Mouse (Mus musculus) neural tube, embryonic 13.5 days (tissue): ENCODE measurements at regions not wholly inside any gene's neighbourhood (a gene's known extent, or its start where the extent isn't known, plus 50 kb on each side); places are given as distances from the start of the nearest gene placed in this dataset.

Experiments
- ATAC-seq: fragments of 200-750 bp; cut with Nextera tagmentation; 2 replicates; pipeline ENCODE4 v1.8.0; 2017; ENCODE audit warnings: low read depth, mild to moderate bottlenecking, moderate TSS enrichment, moderate library complexity
- H3K27ac ChIP-seq: fragments of 300-500 bp; sonication (generic); replicated peaks from 2 replicates; pipeline ENCODE4 v1.5.1; 2015; ENCODE audit warnings: moderate library complexity, mild to moderate bottlenecking, inconsistent platforms
- H3K27me3 ChIP-seq: fragments of 300-500 bp; sonication (generic); 2 replicates; pipeline ENCODE4 v1.6.1; 2015; ENCODE audit warnings: mild to moderate bottlenecking, inconsistent platforms
- H3K36me3 ChIP-seq: fragments of 300-500 bp; sonication (generic); 2 replicates; pipeline ENCODE4 v1.6.1; 2015; ENCODE audit warnings: mild to moderate bottlenecking, inconsistent platforms
- H3K4me1 ChIP-seq: fragments of 300-500 bp; sonication (generic); replicated peaks from 2 replicates; pipeline ENCODE4 v1.6.1; 2015; ENCODE audit warnings: inconsistent platforms
- H3K4me2 ChIP-seq: fragments of 300-500 bp; sonication (generic); 2 replicates; pipeline ENCODE4 v1.6.1; 2015; ENCODE audit warnings: inconsistent platforms, mild to moderate bottlenecking, moderate library complexity
- H3K4me3 ChIP-seq: fragments of 300-500 bp; sonication (generic); 2 replicates; pipeline ENCODE4 v1.5.1; 2015; ENCODE audit warnings: mild to moderate bottlenecking, inconsistent platforms
- H3K9ac ChIP-seq: fragments of 300-500 bp; sonication (generic); 2 replicates; pipeline ENCODE4 v1.6.1; 2015; ENCODE audit warnings: moderate library complexity, mild to moderate bottlenecking, inconsistent platforms
- H3K9me3 ChIP-seq: fragments of 300-500 bp; sonication (generic); 2 replicates; pipeline ENCODE4 v1.6.1; 2016; ENCODE audit warnings: inconsistent platforms
- WGBS: fragments of 180-500 bp; shearing (Covaris S2); methylation state at CpG from one replicate; pipeline ENCODE4 v1.1.7; 2015; 5-methylcytosine and 5-hydroxymethylcytosine counted together

GRCm38 (mm10) chr4:31612147-31612824 lies 351.6 kb upstream of the Map3k7 start:
- Histone ChIP-seq H3K27me3 (no peaks in the 10 kb centered on the region), H3K9me3 (no peaks in the 10 kb centered on the region), H3K4me1 (peaks cover 19% of the 10 kb centered on the region), H3K4me3 (no peak overlapping the region), H3K4me2 (no peak overlapping the region; the same call in 1 of the 2 replicates), H3K27ac (peak overlapping the region; percentile 68), H3K9ac (no peak overlapping the region), H3K36me3 (no peaks in the 10 kb centered on the region)
- ATAC-seq = peak; percentile 71
- WGBS = 23% methylated on average over 8 of the region's 8 CpGs

GRCm38 (mm10) chr4:31612825-31613514 lies 350.9 kb upstream of the Map3k7 start:
- Histone ChIP-seq H3K36me3 (no peaks in the 10 kb centered on the region), H3K9me3 (no peaks in the 10 kb centered on the region), H3K27me3 (no peaks in the 10 kb centered on the region), H3K4me1 (peaks cover 23% of the 10 kb centered on the region), H3K4me3 (no peak overlapping the region), H3K27ac (peak overlapping the region; percentile 68), H3K9ac (no peak overlapping the region), H3K4me2 (no peak overlapping the region; the same call in 1 of the 2 replicates)
- WGBS = 66% methylated on average over 9 of the region's 9 CpGs
- peak; percentile 61; the same call in 1 of the 2 replicates for ATAC-seq

DNA sequence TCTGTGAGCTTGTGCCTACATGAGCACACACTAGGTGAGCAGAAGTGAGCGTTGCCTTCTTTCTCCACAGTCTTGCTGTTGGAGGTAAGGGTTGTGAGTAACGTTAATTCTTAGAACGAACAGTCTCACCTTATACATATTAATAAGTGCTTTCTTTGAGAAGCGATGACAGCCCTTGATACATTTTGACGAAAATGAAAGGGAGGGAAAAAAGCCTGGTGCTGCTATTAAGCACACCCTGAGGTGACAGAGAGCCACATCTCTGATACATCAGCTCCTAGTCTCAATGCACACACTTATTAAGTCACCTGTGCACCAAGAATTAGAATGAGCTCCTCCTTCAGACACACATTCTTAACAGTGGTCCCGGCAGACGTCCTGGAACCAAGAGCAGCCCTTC lies 346.3 kb upstream of the Map3k7 start:
- WGBS = 67% methylated on average over 7 of the region's 7 CpGs
- Histone ChIP-seq H3K27me3 (no peaks in the 10 kb centered on the region), H3K4me2 (no peak overlapping the region), H3K9me3 (no peaks in the 10 kb centered on the region), H3K9ac (no peak overlapping the region), H3K4me3 (no peak overlapping the region), H3K27ac (no peak overlapping the region), H3K4me1 (peaks cover 24% of the 10 kb centered on the region), H3K36me3 (no peaks in the 10 kb centered on the region)
- no peak for ATAC-seq

DNA sequence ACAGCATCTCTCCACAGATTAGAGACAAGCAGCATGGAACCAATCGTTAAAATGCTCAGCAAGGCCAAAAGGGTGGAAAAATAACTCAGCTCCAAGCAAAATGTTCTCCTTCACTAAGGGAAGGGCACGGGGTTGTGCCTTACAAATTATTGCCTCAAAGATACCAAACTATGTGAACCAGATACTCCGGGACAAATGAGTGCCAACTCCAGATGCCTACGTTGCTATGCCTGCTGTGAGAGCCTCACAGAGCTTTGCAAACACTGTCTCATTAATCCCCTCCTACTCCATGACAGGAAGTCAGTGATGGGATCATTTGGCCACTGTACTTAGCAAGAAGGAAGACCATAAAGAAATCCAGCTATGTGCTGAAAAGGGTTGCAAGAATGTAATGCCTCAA lies 345.9 kb upstream of the Map3k7 start:
- Histone ChIP-seq H3K9me3 (no peaks in the 10 kb centered on the region), H3K27me3 (no peaks in the 10 kb centered on the region), H3K36me3 (no peaks in the 10 kb centered on the region), H3K4me2 (no peak overlapping the region), H3K4me3 (no peak overlapping the region), H3K4me1 (peaks cover 20% of the 10 kb centered on the region), H3K9ac (no peak overlapping the region), H3K27ac (no peak overlapping the region)
- WGBS = 64% methylated on average over 4 of the region's 4 CpGs
- 0 out of 2 replicates have a peak, but pooled peaks have one; percentile 32 for ATAC-seq

DNA sequence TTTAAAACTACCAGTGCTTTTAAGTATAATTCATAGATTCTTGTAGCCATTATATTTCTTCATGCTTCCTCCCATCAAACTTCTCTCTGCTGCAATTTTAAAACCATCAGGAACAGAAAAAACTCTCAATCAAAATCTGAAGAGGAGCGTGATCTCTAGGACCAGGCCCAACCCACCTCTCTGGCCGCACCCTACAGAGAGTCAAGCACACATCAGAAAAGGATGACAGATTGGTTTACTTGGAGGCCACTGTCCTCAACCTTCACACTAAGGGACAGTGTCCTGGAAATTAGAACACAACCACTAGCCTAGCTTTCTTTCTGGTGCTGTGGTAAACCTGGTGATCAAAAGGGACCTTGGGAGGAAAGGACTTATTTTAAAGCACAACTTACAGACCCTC lies 342.7 kb upstream of the Map3k7 start:
- H3K27ac ChIP-seq = no peak overlapping the region
- ATAC-seq = no peak
- no peaks in the 10 kb centered on the region for H3K27me3 ChIP-seq
- H3K36me3 ChIP-seq = no peaks in the 10 kb centered on the region
- peaks cover 12% of the 10 kb centered on the region; the same call in 1 of the 2 replicates for H3K4me1 ChIP-seq
- WGBS = 93% methylated on average over 2 of the region's 2 CpGs
- H3K9me3 ChIP-seq = no peaks in the 10 kb centered on the region
- H3K4me2 ChIP-seq = no peak overlapping the region
- H3K9ac ChIP-seq = no peak overlapping the region
- no peak overlapping the region for H3K4me3 ChIP-seq

GRCm38 (mm10) chr4:31627053-31627452 lies 336.8 kb upstream of the Map3k7 start:
- no peak for ATAC-seq
- H3K9ac ChIP-seq = no peak overlapping the region
- no peak overlapping the region for H3K27ac ChIP-seq
- 54% methylated on average over 3 of the region's 3 CpGs for WGBS
- no peak overlapping the region for H3K4me3 ChIP-seq
- no peak overlapping the region for H3K4me2 ChIP-seq
- no peaks in the 10 kb centered on the region for H3K9me3 ChIP-seq
- H3K4me1 ChIP-seq = no peaks in the 10 kb centered on the region
- no peaks in the 10 kb centered on the region for H3K36me3 ChIP-seq
- no peaks in the 10 kb centered on the region for H3K27me3 ChIP-seq

- Histone ChIP-seq H3K27me3 (no peaks in the 10 kb centered on the region), H3K9ac (no peak overlapping the region)
- 94% methylated on average over 10 of the region's 10 CpGs for WGBS
Measured at GRCm38 (mm10) chr4:31627777-31628176, 336.1 kb upstream of the Map3k7 start.

GRCm38 (mm10) chr4:31638564-31638963 lies 325.3 kb upstream of the Map3k7 start:
- Histone ChIP-seq H3K9ac (no peak overlapping the region), H3K9me3 (no peaks in the 10 kb centered on the region), H3K4me3 (no peak overlapping the region), H3K27me3 (no peaks in the 10 kb centered on the region), H3K4me1 (peaks cover 7% of the 10 kb centered on the region), H3K4me2 (no peak overlapping the region), H3K36me3 (no peaks in the 10 kb centered on the region), H3K27ac (no peak overlapping the region)
- WGBS = 95% methylated on average over 6 of the region's 6 CpGs
- no peak for ATAC-seq

More at GRCm38 (mm10) chr4:31627777-31628176, 336.1 kb upstream of the Map3k7 start:
- Histone ChIP-seq H3K9me3 (no peaks in the 10 kb centered on the region), H3K36me3 (no peaks in the 10 kb centered on the region), H3K4me1 (no peaks in the 10 kb centered on the region), H3K4me2 (no peak overlapping the region), H3K4me3 (no peak overlapping the region), H3K27ac (no peak overlapping the region)
- no peak for ATAC-seq

DNA sequence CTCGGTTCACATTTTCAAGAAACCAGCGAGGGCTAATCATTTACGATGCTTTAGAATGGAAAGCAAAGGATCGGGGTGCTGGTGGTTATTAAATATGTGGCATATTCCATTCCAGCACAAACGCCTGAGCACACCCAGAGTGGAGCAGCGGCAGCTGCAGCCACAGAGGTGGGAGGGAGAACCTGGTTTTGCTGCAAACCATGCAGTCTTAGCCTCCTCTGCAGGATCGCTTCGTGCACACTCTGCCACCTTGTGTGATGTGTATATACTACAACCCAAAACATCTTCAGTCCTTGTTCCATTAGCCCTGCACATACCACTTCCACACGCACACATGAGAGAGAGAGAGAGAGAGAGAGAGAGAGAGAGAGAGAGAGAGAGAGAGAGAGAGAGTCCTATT lies 321.7 kb upstream of the Map3k7 start:
- Histone ChIP-seq H3K27ac (peak overlapping the region; percentile 61; the same call in 1 of the 2 replicates), H3K36me3 (no peaks in the 10 kb centered on the region), H3K4me2 (0 out of 2 replicates have a peak overlapping the region, but pooled peaks have one; percentile 9), H3K4me3 (no peak overlapping the region), H3K27me3 (no peaks in the 10 kb centered on the region), H3K9me3 (no peaks in the 10 kb centered on the region), H3K9ac (no peak overlapping the region), H3K4me1 (peaks cover 7% of the 10 kb centered on the region)
- 39% methylated on average over 9 of the region's 9 CpGs for WGBS
- peak; percentile 90 for ATAC-seq

GRCm38 (mm10) chr4:31642593-31643290 lies 321.2 kb upstream of the Map3k7 start:
- Histone ChIP-seq H3K36me3 (no peaks in the 10 kb centered on the region), H3K9me3 (no peaks in the 10 kb centered on the region), H3K9ac (no peak overlapping the region), H3K4me3 (no peak overlapping the region), H3K4me2 (0 out of 2 replicates have a peak overlapping the region, but pooled peaks have one; percentile 9), H3K27me3 (no peaks in the 10 kb centered on the region), H3K4me1 (peaks cover 7% of the 10 kb centered on the region), H3K27ac (peak overlapping the region; percentile 46; the same call in 1 of the 2 replicates)
- 54% methylated on average over 10 of the region's 10 CpGs for WGBS
- ATAC-seq = peak; percentile 64

- Histone ChIP-seq H3K4me2 (no peak overlapping the region), H3K27me3 (no peaks in the 10 kb centered on the region), H3K36me3 (no peaks in the 10 kb centered on the region), H3K9me3 (no peaks in the 10 kb centered on the region), H3K4me3 (no peak overlapping the region), H3K9ac (no peak overlapping the region), H3K27ac (no peak overlapping the region), H3K4me1 (no peaks in the 10 kb centered on the region)
- 91% methylated on average over 8 of the region's 8 CpGs for WGBS
- no peak for ATAC-seq
Measured at GRCm38 (mm10) chr4:31648631-31649368, 315.1 kb upstream of the Map3k7 start.
